Mouse (Mus musculus) C2C12 (cell line): ENCODE measurements around the gene Ints6l.

Source experiments
- CTCF ChIP-seq: IDR thresholded peaks from one replicate; pipeline ENCODE4 v1.5.1; 2011; ENCODE audit not compliant: control insufficient read depth, insufficient read depth, insufficient read length
- MAX ChIP-seq: IDR thresholded peaks from one replicate; pipeline ENCODE4 v1.6.1; 2011; ENCODE audit warnings: mild to moderate bottlenecking, control low read depth
- MYOD1 ChIP-seq: IDR thresholded peaks from one replicate; pipeline ENCODE4 v1.6.1; 2011; ENCODE audit warnings: low read depth; ENCODE audit not compliant: control insufficient read depth, insufficient read length
- MYOG ChIP-seq: IDR thresholded peaks from one replicate; pipeline ENCODE4 v1.6.1; 2011; ENCODE audit not compliant: control insufficient read depth, insufficient read length; ENCODE audit errors: extremely low read depth
- USF1 ChIP-seq: IDR thresholded peaks from one replicate; pipeline ENCODE4 v1.6.1; 2011; ENCODE audit warnings: low read depth, mild to moderate bottlenecking, control low read depth, moderate library complexity

DNA sequence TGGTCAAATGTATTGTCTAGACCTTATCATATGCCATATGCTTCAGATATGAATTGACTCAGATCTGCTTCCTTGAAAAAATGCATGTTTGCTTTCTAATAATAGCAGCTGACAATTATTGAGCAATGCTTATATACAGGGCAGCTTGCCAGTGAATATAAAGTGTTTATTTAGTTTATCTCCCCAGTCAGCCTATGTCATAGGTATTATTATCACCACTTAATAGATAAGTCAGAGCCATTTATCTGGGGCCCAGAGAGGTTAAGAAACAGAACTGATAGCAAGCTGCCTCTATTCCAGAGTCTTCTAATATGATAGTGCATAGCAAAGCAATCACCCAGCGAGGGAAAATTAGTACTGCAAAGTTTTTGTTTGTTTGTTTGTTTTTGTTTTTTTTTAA, 10.2 kb downstream of the Ints6l start:
- TF ChIP-seq MAX, result no peak
- no peak for TF ChIP-seq CTCF
- no peak for TF ChIP-seq USF1
- no peak for TF ChIP-seq MYOG
- no peak for TF ChIP-seq MYOD1
